Mouse (Mus musculus): ENCODE data around the gene Mkln1. TPM values are rescaled to one million over a fixed set of nuclear protein-coding genes. Genes with fewer than 3 reads are reported as not detected.

The Mkln1 gene
- polyA plus RNA-seq, 1 experiment = 21.0 TPM

GRCm38 (mm10) chr6:31368559-31368958 lies 30.0 kb upstream of the Mkln1 start:
- Histone ChIP-seq H3K36me3 (ENCODE audit: control insufficient read depth, insufficient read depth, low read length) (no peaks in the 10 kb centered on the region), H3K4me3 (ENCODE audit: extremely low read depth, insufficient read depth, insufficient read length) (no peak overlapping the region), H3K27ac (ENCODE audit: insufficient read depth, low read length) (no peak overlapping the region), H3K4me1 (ENCODE audit: control insufficient read depth, insufficient read depth, insufficient read length) (no peaks in the 10 kb centered on the region), H3K27me3 (ENCODE audit: control insufficient read depth, insufficient read depth, low read length) (no peaks in the 10 kb centered on the region)
- DNase-seq (ENCODE audit: low read depth in 1 of 2, low spot score in 2 of 2) = no peak
- WGBS = 78% methylated on average over 1 of the region's 1 CpGs
- TF ChIP-seq POLR2A (IDR thresholded peaks at IDR 0.05; ENCODE audit: low read depth, low read length) (no peak), CTCF (IDR thresholded peaks at IDR 0.05; ENCODE audit: extremely low read depth, insufficient read depth, insufficient read length, insufficient replicate concordance) (no peak)

DNA sequence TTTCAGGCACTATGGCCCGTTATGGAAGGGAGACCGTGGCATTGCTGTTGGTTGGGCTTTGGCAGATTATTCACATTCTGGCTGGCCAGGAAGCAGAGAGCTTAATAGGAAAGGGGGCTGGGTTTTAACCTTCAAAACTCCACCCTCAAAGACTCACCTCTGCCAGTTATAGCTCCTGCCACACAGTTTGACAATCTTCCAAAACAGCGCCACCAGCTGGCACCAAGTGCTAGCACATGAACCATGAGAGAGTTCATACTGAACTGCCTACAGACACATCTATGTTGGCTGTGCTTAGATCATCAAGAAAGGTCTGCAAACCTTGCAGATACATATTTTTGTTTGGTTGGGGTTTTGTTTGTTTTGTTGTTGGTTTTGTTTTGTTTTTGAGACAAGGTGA lies 28.7 kb upstream of the Mkln1 start:
- no peak overlapping the region for H3K4me3 ChIP-seq (ENCODE audit: extremely low read depth, insufficient read depth, insufficient read length)
- TF ChIP-seq POLR2A (IDR thresholded peaks at IDR 0.05; ENCODE audit: low read depth, low read length) = no peak
- WGBS = 89% methylated on average over 3 of the region's 3 CpGs

GRCm38 (mm10) chr6:31370550-31371061 lies 27.9 kb upstream of the Mkln1 start:
- 89% methylated on average over 14 of the region's 14 CpGs for WGBS
- Histone ChIP-seq H3K4me3 (ENCODE audit: extremely low read depth, insufficient read depth, insufficient read length) (no peak overlapping the region), H3K27ac (ENCODE audit: insufficient read depth, low read length) (no peak overlapping the region), H3K27me3 (ENCODE audit: control insufficient read depth, insufficient read depth, low read length) (no peaks in the 10 kb centered on the region), H3K36me3 (ENCODE audit: control insufficient read depth, insufficient read depth, low read length) (no peaks in the 10 kb centered on the region), H3K4me1 (ENCODE audit: control insufficient read depth, insufficient read depth, insufficient read length) (no peaks in the 10 kb centered on the region)
- TF ChIP-seq CTCF (IDR thresholded peaks at IDR 0.05; ENCODE audit: extremely low read depth, insufficient read depth, insufficient read length, insufficient replicate concordance) (no peak), POLR2A (IDR thresholded peaks at IDR 0.05; ENCODE audit: low read depth, low read length) (no peak)
- no peak for DNase-seq (ENCODE audit: low read depth in 1 of 2, low spot score in 2 of 2)

More for the DNA sequence above, 28.7 kb upstream of the Mkln1 start:
- Histone ChIP-seq H3K27ac (ENCODE audit: insufficient read depth, low read length) (no peak overlapping the region), H3K27me3 (ENCODE audit: control insufficient read depth, insufficient read depth, low read length) (no peaks in the 10 kb centered on the region), H3K36me3 (ENCODE audit: control insufficient read depth, insufficient read depth, low read length) (no peaks in the 10 kb centered on the region), H3K4me1 (ENCODE audit: control insufficient read depth, insufficient read depth, insufficient read length) (no peaks in the 10 kb centered on the region)
- DNase-seq (ENCODE audit: low read depth in 1 of 2, low spot score in 2 of 2) = no peak

DNA sequence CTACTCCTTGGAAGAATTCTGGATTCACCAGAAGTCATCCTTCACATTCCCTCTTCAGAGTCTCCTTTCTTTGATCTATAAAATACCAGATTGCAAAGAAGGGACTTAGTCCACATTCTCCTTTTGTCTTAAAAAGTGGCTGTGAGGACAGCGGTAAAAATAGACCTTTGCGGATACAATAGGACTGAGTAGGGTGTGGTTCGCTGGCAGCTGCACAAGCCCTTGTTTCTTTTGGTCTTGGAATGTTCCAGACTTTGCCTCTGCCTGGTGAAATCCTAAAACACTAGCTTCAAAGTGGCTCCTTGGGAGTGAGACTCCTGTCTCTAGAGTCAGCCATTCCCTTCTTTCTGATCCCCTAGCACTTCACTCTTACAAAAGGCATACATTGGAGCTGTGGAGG lies 27.4 kb upstream of the Mkln1 start:
- no peaks in the 10 kb centered on the region for H3K27me3 ChIP-seq (ENCODE audit: control insufficient read depth, insufficient read depth, low read length)
- 90% methylated on average over 3 of the region's 3 CpGs for WGBS
- no peaks in the 10 kb centered on the region for H3K4me1 ChIP-seq (ENCODE audit: control insufficient read depth, insufficient read depth, insufficient read length)
- no peak overlapping the region for H3K27ac ChIP-seq (ENCODE audit: insufficient read depth, low read length)
- TF ChIP-seq CTCF (IDR thresholded peaks at IDR 0.05; ENCODE audit: extremely low read depth, insufficient read depth, insufficient read length, insufficient replicate concordance) (no peak), POLR2A (IDR thresholded peaks at IDR 0.05; ENCODE audit: low read depth, low read length) (no peak)
- H3K4me3 ChIP-seq (ENCODE audit: extremely low read depth, insufficient read depth, insufficient read length) = no peak overlapping the region
- no peaks in the 10 kb centered on the region for H3K36me3 ChIP-seq (ENCODE audit: control insufficient read depth, insufficient read depth, low read length)
- DNase-seq (ENCODE audit: low read depth in 1 of 2, low spot score in 2 of 2) = no peak

DNA sequence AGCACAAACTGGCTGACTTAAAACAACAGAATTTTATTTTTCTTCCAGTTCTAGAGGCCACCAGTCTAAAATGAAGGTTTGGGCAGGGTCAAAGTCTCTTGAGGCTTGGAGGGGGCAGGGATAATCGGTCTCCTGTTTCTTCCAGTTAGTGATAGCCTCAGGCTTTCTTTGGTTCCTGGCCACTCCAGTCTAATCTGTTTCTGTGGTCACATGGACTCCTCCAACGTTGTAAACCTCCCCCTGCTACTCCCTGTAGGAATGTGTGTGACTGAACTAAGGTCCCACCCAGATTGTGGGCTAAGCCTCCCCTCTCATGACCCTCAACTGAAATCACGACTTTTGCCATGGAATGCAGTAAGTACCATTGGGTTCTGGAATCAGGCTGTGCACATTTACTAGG lies 25.9 kb upstream of the Mkln1 start:
- Histone ChIP-seq H3K27me3 (ENCODE audit: control insufficient read depth, insufficient read depth, low read length) (no peaks in the 10 kb centered on the region), H3K36me3 (ENCODE audit: control insufficient read depth, insufficient read depth, low read length) (no peaks in the 10 kb centered on the region), H3K27ac (ENCODE audit: insufficient read depth, low read length) (no peak overlapping the region), H3K4me3 (ENCODE audit: extremely low read depth, insufficient read depth, insufficient read length) (no peak overlapping the region), H3K4me1 (ENCODE audit: control insufficient read depth, insufficient read depth, insufficient read length) (no peaks in the 10 kb centered on the region)
- TF ChIP-seq POLR2A (IDR thresholded peaks at IDR 0.05; ENCODE audit: low read depth, low read length) (no peak), CTCF (IDR thresholded peaks at IDR 0.05; ENCODE audit: extremely low read depth, insufficient read depth, insufficient read length, insufficient replicate concordance) (no peak)
- DNase-seq (ENCODE audit: low read depth in 1 of 2, low spot score in 2 of 2) = no peak
- WGBS = 66% methylated on average over 3 of the region's 3 CpGs

DNA sequence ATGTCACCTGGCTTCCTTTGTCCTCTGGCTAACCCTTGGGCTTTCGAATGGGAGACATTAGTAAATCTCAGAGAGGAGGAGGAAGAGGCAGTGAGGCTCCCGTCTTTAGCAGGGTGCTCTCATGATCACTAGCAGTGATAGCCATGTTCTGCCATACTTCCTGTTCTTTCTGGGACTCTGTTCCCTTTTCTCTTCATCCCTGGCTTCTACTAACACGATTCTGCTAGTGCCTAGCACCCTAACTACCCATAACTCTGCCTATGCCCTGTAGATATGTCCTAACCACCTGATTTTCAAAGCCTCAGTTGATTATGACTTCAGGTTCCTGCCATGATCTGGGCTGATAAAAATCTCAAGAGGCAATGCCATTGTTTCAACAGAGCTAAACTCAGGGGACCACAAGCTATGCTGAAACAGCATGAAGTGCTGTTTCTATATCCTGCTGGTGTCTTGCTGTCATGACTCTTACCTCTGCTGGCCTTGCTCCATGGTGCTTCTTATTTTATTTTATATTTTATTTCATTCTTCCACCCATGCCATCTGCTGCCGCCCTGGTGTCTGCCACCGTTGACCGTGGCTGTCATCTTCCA lies 25.4 kb upstream of the Mkln1 start:
- TF ChIP-seq CTCF (IDR thresholded peaks at IDR 0.05; ENCODE audit: extremely low read depth, insufficient read depth, insufficient read length, insufficient replicate concordance) = no peak
- TF ChIP-seq POLR2A (IDR thresholded peaks at IDR 0.05; ENCODE audit: low read depth, low read length) = no peak
- no peak for DNase-seq (ENCODE audit: low read depth in 1 of 2, low spot score in 2 of 2)
- Histone ChIP-seq H3K4me1 (ENCODE audit: control insufficient read depth, insufficient read depth, insufficient read length) (no peaks in the 10 kb centered on the region), H3K27ac (ENCODE audit: insufficient read depth, low read length) (no peak overlapping the region), H3K4me3 (ENCODE audit: extremely low read depth, insufficient read depth, insufficient read length) (no peak overlapping the region), H3K36me3 (ENCODE audit: control insufficient read depth, insufficient read depth, low read length) (no peaks in the 10 kb centered on the region), H3K27me3 (ENCODE audit: control insufficient read depth, insufficient read depth, low read length) (no peaks in the 10 kb centered on the region)
- 70% methylated on average over 6 of the region's 6 CpGs for WGBS

GRCm38 (mm10) chr6:31382989-31383388 lies 15.5 kb upstream of the Mkln1 start:
- 87% methylated on average over 7 of the region's 7 CpGs for WGBS
- TF ChIP-seq POLR2A (IDR thresholded peaks at IDR 0.05; ENCODE audit: low read depth, low read length) (no peak), CTCF (IDR thresholded peaks at IDR 0.05; ENCODE audit: extremely low read depth, insufficient read depth, insufficient read length, insufficient replicate concordance) (no peak)
- no peak overlapping the region for H3K27ac ChIP-seq (ENCODE audit: insufficient read depth, low read length)
- no peaks in the 10 kb centered on the region for H3K27me3 ChIP-seq (ENCODE audit: control insufficient read depth, insufficient read depth, low read length)
- H3K4me1 ChIP-seq (ENCODE audit: control insufficient read depth, insufficient read depth, insufficient read length) = no peaks in the 10 kb centered on the region; the same call in 1 of the 2 replicates
- H3K4me3 ChIP-seq (ENCODE audit: extremely low read depth, insufficient read depth, insufficient read length) = no peak overlapping the region
- H3K36me3 ChIP-seq (ENCODE audit: control insufficient read depth, insufficient read depth, low read length) = no peaks in the 10 kb centered on the region
- DNase-seq (ENCODE audit: low read depth in 1 of 2, low spot score in 2 of 2) = no peak

All from spleen, adult 2 months (tissue).